Mouse (Mus musculus): ENCODE results near the gene Lamc2.

Lamc2 gene

DNA sequence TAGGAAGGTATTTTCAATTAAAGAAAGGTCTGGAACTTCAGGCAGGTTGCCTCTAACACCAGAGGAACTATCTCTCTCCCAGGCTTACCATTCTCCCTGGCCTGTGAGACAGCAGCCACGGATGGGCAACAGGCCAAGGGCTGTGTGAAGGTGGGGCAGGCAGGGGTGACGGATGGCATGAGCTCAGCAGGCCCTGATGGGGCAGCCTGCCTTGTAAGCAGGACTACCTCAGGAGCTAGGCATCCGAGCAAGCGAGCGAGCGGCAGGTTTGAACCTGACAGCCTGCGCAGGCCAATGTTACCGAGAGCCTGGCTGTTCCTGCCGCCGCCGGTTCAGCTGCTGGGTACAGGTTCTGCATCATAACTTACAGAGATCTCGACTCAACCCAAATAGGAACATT is 11.4 kb downstream of the Lamc2 start:
- DNase-seq, result peak; percentile 14

DNA sequence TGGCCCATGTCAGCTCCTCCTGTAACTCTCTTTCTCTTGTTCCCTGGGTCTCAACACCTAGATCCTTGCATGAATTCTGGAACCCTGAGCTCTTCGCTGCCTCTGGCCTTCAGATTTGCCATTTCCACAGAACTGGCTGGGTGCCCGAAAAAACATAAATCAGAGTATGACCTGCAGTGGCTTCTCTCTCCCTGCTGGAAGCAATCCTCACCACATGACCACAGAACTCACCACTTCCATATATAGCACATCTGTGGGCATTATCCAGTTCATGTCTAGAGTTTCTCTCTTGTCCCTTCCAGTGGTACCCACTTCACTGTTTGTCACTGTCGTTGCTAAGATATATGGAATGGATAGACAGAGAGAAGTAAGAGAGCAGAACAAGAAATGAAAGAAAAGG is 13.0 kb downstream of the Lamc2 start:
- DNase-seq, result no peak

DNA sequence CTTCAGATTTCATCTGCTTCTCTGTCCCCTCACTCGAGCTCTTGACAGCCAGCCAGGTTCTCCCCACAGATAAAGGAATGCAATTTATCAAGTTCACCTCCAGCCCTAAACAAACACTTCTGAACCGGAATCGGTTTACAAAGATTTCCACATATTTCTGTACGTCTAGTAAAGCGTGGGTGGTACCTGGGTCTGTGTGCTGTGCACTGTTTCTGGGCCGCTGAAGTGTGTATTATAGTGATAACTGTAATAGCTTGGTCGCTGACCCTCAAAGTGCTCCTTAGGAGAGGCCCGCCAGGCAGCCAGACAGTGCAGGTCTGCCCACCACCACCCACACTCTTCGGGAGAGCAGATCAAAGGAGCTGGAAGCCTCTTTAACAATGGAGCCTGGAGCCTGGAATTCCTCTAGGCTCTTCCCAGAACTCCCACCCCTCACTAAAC is 13.9 kb downstream of the Lamc2 start:
- no peak for DNase-seq

DNA sequence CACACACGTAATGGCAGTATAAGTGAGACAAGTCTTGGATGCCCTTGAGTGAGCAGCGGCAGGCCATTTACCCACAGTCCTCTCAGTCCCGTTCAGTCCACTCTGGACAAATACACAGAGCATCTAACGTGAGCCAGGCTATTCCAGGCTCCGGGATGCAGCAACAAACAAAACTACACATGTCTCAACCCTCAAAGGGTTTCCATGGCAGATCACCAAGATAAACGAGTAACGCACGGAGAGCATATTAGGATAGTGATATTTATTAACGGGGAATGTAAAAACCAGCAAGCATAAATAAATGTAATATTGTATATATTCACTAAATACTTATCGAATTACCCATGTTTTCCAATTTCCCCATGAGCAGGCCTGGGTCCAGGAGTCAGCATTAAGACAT is 15.2 kb downstream of the Lamc2 start:
- no peak for DNase-seq

DNA sequence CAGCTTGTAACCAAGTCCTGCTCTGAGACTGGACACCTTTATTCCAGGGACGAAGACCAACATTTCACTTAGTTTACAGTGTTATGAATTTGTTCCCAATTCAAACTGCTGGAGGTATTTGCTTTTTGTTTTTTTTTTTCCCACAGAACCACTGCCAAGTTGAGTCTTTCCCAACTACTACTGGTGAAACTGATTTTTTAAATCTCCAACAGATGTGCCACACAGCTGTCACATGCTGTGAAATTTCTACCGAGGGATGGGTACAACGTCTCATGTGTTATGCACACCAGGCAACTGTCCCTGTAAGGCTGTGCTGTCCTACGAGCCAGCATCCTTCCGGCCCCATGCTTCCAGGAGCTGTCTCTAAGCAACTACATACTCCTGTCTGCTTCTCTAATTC is 18.0 kb downstream of the Lamc2 start:
- DNase-seq, result no peak

DNA sequence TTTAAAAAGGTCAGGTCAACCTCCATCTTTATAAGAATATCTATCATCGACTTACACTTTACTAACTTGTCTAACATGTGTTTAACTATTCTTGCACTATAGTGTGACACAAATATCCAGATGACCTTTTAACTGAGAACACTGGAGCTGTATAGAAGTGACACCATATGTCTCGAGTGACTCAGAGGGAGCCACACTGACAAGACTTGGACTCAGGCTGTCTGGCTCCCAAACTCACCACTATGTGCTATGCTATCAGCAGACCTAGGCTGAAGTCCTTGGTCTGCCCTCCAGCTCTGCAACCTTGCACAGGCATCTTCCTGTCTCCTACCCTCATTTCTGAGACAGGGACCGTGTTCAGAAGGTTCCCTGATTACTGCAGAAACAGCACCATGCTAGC is 22.4 kb downstream of the Lamc2 start:
- DNase-seq, result no peak

DNA sequence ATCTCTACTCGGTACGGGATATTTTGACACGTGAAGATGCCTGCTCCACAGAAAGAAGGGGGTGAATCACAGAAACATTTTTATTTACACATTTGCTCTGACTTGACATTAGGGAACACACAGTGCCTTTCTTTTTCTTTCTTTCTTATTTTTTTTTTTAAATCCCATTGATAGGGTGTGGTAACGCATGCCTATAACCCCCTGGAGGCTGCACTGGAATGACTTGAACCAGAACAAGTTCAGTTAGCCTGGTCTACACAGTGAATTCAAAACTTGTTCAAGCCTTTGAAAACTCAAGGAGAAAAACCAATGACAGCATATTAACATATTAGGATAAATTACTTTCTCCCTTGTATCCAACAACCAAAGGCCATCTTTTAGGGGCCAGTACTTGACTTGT is 27.1 kb downstream of the Lamc2 start:
- DNase-seq, result no peak

DNA sequence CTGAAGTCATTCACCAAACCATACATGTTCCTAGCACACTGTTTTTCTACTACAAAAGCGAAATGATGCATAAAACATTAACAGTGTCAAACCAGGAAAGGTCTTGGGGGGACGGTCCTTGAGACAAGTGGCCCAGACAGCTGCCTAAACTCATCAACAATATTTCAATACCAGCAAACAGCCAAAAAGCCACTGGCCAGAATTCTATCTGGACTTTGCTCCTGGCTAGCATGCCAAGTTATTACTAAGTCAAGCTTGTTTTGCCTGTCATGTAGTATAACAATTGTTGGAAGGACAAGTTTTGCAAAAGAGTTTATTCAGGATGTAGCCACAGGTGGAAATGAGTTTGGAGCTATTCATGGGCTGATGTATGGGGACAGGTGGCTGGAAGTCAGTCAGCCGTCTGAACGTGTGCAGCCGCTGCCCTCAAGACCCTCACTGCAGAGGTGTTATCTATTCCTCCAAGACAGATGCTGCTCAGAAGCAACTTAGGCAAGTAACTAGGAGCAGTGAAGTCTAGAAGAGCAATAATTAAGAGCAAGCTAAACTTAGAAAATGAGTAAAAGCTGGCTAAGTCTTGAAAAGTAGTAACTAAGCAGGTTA is 29.1 kb downstream of the Lamc2 start:
- DNase-seq, result no peak

DNA sequence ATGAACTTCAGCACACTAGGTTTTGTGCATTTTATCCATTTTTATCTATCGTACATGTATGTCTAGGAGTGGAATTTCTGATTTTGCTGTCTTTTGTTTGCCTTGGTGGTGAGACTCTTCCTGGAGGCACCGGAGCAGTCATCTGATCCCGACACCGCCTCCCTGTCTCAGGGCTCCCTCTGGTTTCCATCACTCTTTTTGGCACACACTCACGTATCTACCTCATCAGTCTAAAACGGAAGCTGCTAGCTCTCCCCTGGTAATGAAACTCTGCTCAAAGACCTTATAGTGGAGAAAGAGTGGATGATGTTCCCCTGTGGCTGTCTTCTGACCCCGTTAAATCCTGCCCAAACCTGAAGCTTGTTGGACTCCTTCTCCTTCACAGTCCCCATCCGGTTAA is 30.9 kb downstream of the Lamc2 start:
- no peak for DNase-seq

DNA sequence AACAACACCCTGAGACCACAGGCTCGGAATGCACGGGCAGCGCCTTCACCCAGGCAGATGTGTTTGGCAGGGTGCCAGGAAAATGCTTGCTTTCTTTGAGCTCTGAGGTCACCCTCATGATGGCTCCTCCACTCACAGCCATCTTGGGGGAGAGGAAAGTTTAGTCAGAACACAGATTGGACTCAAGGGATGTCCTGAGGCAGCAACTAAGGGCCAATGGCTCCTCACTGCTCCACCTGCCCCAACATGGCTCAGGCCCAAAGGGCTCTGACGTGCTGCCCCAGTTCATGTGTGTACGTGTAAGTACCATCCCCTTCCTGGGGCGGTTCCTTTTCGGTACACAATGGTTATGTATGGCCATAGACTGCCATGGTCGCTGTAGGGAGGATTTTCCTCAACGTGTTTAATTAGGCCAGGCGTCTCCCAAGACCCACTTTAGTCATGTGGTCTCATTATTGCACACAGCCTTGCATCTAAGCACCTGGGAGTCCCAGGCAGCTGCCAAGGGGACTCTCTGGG is 32.6 kb downstream of the Lamc2 start:
- DNase-seq, result no peak

DNA sequence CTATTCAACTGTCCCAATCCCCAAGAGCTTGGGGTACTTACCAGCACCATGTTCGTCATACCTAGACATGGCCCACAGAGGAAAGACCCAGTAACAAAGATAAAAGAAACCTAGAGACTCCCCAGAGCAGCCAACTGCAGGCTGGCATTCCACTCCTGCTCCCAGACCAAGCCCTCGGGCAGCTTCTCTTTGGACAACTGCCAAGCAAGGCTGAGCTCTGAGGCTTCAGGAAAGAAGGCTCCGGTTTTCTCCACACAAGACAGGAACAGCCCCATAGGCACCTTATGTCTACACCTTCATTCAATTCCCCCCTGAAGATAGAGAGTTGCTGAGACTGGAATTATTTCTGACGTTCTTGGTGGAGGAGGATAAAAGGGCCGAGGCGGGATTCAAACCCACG is 33.7 kb downstream of the Lamc2 start:
- no peak for DNase-seq

DNA sequence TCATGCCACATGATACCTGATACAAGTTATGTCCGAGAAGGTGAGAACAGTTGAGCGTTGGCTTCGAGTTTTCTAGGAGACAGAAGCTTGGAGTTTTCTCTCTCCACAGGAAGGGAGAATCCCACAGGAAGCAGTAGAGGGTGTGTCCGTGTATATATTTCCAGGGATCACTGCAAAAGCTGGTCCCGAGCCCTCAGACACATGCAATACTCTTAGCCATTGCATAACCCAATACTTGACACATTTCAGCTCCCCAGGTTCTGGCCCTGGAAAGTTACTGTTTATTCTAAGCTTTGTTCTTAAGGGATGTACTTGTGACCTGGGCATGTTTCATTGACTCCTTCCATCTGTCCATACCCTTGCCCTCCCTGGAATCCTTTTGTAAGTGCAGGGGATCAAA is 40.5 kb downstream of the Lamc2 start:
- DNase-seq, result no peak

DNA sequence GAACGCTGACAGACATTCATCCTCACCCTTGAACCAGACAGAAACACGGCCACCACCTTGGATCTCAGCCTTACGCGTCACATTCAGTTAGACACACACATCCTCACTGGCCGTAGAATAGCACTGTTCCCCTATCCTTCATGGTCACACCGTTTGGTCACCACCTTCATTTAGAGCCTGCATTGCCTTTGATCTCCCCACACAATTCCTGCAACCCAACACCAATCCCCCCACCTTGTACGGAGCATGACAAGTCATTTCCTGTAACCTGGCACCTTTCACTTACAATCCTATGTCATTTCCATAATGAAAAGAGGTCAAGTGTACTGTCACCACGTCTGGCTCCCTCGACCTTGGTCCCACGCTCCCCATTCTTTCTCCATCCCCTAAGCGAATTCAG is 42.2 kb downstream of the Lamc2 start:
- no peak for DNase-seq

DNA sequence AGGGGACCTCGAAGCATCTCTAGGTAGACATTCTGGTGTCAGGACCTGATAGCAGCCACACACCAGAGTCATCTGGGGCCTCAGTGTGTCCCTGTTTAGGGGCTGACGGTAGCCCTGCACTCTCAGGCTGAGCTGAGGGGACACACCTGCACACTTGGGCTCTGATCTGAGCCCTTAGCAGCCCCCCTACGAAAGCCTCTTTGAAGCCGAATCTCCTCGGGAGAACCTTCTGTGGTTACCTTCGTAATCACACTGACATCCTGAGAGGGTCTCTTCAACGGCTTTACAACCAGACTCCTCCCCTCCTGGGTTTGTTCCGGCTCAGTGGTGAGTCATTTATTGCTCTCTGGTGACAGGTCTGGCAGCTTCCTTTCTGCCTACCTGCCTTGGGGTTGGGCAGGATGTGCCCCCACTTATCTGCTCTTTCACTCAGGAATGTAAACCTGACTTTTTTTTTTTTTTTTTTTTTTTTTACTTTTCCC is 45.5 kb downstream of the Lamc2 start:
- DNase-seq, result no peak

DNA sequence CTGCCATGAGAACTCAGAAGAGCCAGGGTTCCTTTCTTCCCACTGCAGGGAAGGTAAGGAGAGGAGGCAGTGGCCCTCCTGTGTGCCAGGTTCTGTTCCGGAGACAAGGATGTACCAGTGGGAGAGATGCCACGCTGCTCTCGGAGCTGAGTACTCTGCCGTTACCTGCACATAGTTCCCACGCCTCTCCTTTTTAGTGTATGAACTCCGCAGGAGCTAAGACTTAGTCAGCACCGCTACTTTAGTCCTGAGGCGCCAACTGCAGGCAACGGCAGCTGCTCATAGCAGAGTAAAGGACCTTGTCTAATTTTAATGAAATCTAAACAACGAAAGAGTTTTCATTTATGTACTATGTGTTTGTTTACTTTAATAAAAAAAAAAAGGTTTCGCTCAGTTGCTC is 46.0 kb downstream of the Lamc2 start:
- no peak for DNase-seq

DNA sequence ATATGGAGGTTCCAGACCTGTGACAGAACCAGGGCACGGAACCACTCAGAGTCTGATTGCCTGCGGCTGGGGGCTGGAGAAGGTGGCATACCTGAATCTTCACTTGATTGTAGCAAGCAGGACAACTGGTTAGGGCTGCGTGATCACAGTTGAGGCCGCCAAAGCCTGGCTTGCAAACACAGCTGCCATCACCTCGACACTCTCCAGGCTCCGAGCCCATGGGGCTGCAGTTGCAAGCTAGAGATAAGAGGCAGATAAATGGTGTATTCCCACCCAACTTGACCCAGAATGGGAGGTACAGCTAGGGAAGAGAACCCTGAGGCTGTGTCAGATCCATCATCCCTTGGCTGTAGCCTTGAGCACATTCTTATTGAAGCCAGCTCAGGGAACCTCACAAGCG is 46.6 kb downstream of the Lamc2 start:
- DNase-seq, result no peak

DNA sequence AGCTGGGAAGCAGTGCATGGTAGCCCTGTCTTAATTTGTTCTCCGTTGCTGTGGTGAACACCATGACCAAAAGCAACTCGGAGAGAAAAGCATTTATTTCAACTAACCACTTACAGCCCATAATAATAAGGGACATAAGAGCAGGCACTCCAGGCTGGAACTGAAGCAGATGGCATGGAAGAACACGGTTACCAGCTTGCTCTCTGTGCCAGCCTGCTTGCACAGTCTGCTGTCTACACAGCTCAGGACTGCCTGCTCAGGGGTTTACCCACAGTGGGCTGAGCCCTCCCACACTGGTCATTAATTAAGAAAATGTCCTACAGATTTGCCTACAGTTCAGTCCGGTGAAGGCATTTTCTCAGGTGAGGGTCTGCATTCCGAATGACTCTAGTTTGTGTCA is 47.8 kb downstream of the Lamc2 start:
- DNase-seq, result no peak

DNA sequence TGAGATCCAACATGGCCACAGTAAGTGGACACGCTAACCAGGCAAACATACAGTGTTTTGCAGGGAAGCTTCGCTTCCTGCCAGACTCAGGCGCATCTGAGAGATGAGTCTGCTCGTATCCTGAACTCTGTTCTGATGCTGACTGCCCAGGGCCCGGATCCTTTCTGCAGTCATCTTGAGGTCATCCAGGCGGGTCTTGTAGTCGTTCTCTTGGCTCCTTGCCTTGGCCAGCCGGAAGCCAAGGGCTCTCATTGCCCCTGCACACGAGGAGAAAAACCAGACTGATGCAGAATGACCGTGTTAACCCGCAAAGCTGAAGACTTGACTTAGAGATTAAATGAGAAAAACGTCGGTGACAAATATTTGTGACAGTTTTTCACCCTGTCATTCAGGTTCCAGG is 49.6 kb downstream of the Lamc2 start:
- no peak for DNase-seq

DNA sequence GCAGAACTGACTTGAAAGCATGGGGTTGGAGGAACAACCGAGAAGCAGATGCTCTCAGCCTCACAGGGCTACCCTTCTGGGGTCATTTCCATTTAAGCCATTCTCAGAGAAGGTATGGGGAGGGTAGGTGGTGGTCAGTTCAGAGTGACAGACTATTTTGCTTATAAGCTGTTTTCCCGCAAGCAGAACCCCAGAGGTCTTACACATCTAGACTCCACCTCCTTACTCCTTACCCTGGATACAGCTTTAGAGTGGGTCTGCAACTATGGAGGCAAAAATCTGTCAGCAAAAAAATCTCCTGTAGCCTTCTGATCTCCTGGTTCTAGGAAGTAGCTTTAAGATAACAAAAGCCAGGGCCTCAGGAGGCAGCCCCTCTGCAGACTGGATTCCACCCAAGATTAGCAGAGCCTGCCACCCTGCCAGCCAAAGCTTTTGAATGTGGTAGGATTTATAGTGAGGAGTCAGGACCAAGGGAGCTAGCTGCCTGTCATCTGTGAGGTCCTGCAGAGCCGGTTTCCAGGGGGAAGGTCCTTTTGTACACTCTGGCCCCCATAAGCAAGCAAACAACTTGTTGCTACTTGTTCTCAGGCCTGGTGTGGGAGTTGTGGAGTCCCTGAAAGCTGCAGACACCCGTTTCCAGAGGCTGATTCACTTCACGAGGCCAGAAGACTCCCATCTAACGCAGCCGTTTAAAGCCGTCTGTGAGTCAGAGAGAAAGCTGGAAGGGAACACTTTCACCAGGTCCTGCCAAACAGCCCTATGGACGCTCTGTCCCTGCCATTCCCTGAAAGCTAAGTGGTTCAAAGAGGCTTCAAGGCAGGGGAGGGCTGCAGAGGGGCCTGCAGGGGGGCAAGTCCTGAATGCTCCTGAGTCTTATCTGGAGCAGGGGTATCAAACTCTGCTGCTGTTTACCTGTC is 52.1 kb downstream of the Lamc2 start:
- DNase-seq, result no peak

DNA sequence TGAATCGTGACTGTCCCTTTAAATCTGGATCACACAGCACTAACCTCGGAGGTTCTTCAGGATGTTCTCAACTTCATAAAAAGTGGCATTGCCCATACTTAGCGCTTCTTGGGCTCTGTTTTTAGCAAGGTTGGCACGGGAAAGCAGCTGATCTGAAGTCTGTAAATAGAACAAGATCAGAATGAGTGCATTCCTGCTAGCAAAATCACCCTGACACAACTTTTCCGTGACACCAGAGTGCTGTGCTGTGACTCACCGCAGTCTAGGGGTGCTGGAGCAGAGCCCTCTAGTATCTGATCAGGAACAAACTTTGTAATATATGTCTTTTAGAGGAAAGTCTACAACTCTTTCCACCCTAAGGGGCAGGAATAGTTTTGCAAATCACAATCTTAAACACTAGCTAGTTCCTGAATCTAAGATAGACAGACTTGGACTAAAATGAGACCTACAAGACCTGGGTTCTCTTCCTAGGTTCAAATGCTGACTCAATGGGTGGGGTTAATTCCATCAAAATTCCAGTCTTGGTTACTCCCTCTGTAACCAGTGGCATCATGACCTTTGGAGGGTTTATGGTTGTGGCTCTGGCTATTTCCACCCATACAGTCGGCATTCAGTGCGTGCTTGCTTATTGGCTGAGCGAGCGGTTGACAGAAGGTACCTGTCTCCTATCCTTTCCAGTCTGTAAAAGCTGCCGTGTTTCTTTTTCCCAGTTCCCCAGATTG is 56.1 kb downstream of the Lamc2 start:
- peak; percentile 32 for DNase-seq

DNA sequence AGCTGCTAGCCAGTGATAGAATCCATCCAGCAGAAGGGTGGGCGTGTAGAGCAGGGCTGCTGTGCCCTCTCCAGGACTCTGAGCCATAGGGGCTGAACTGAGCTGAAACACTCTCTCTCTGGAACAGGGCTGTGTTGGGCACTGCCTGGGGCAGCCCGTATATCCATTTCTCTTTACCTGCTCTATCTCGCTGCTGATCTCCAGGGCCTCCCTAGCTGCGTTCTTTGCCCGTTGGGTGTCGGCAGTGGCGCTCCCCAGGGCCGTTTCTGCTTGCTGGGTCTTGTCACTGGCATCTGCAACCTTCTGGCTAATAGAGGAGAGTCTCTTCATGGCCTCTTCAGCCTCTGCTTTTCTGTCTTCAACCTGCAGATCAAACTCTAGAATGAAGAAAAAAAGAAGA is 57.5 kb downstream of the Lamc2 start:
- no peak for DNase-seq

DNA sequence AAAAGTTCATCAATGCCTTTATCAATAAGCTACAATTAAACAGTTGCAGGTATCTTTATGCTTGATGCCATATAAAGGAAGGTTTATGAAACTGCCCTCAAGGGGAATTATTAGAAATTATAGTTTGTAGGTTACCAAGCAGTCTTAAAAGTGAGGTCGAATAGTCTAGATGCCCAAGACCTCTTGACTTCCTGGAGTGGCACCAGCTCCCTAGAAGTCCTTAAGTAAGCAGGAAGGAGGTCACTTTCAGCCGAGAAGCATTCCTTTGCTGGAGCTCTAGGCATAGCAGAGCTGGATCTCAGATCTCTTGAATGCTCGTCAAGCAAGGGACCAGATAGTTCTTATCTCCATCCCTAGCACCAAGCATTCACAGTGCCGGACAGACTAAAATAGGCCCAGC is 58.6 kb downstream of the Lamc2 start:
- no peak for DNase-seq

Data from right cerebral cortex, adult 18-20 months (tissue).